Mouse (Mus musculus) myocyte (in vitro differentiated cells): Measurements from ENCODE around the gene Prrx1. TPM values are rescaled to one million over a fixed set of nuclear protein-coding genes. Genes with fewer than 3 reads are reported as not detected.

Source experiments
- H3K27me3 ChIP-seq: one replicate; pipeline ENCODE4 v1.6.1; 2011; ENCODE audit not compliant: control insufficient read depth, insufficient read depth, insufficient read length
- H3K36me3 ChIP-seq: one replicate; pipeline ENCODE4 v1.6.1; 2011; ENCODE audit not compliant: control insufficient read depth, insufficient read depth
- H3K4me2 ChIP-seq: one replicate; pipeline ENCODE4 v1.6.1; 2011; ENCODE audit warnings: low read depth, control low read depth
- H3K4me3 ChIP-seq: one replicate; pipeline ENCODE4 v1.5.1; 2011; ENCODE audit warnings: mild to moderate bottlenecking, control low read depth, moderate library complexity
- H3K79me2 ChIP-seq: one replicate; pipeline ENCODE4 v1.6.1; 2011; ENCODE audit not compliant: control insufficient read depth, insufficient read depth
- H3ac ChIP-seq: one replicate; pipeline ENCODE4 v1.6.1; 2011; ENCODE audit not compliant: control insufficient read depth, insufficient read length
- CEBPB ChIP-seq: IDR thresholded peaks from 2 replicates; pipeline ENCODE4 v1.6.1; 2011; ENCODE audit warnings: mild to moderate bottlenecking, moderate library complexity; ENCODE audit not compliant: poor library complexity, insufficient read depth, severe bottlenecking
- E2F4 ChIP-seq: IDR thresholded peaks from one replicate; pipeline ENCODE4 v1.6.1; 2011; ENCODE audit warnings: mild to moderate bottlenecking, control low read depth, moderate library complexity; ENCODE audit not compliant: insufficient read depth
- MAX ChIP-seq: IDR thresholded peaks from one replicate; pipeline ENCODE4 v1.6.1; 2011; ENCODE audit warnings: low read depth, mild to moderate bottlenecking, control low read depth
- MYOD1 ChIP-seq, 3 experiments: IDR thresholded peaks; one replicate each; pipeline ENCODE4 v1.6.1; 2011; ENCODE audit warnings: control low read depth in 2 of 3, low read depth in 2 of 3, mild to moderate bottlenecking in 2 of 3, moderate library complexity in 1 of 3; ENCODE audit not compliant: insufficient read length in 2 of 3, control insufficient read depth in 1 of 3
- MYOG ChIP-seq, 3 experiments: IDR thresholded peaks; one replicate each; pipeline ENCODE4 v1.6.1; 2011; ENCODE audit warnings: control low read depth in 2 of 3, low read depth in 2 of 3, mild to moderate bottlenecking in 2 of 3; ENCODE audit not compliant: insufficient read length in 2 of 3, control insufficient read depth in 1 of 3, insufficient read depth in 1 of 3
- POLR2A ChIP-seq: IDR thresholded peaks from one replicate; pipeline ENCODE4 v1.6.1; 2011; ENCODE audit warnings: low read depth, mild to moderate bottlenecking, control low read depth, moderate library complexity; ENCODE audit not compliant: insufficient read length
- POLR2AphosphoS2 ChIP-seq: IDR thresholded peaks from one replicate; pipeline ENCODE4 v1.6.1; 2011; ENCODE audit warnings: low read depth, control low read depth; ENCODE audit not compliant: insufficient read length
- REST ChIP-seq: IDR thresholded peaks from one replicate; pipeline ENCODE4 v1.6.1; 2011; ENCODE audit warnings: mild to moderate bottlenecking, control low read depth, moderate library complexity; ENCODE audit not compliant: insufficient read depth, insufficient read length
- SRF ChIP-seq: IDR thresholded peaks from one replicate; pipeline ENCODE4 v1.6.1; 2011; ENCODE audit warnings: low read depth; ENCODE audit not compliant: control insufficient read depth, insufficient read length
- TCF12 ChIP-seq: IDR thresholded peaks from one replicate; pipeline ENCODE4 v1.6.1; 2011; ENCODE audit warnings: mild to moderate bottlenecking, control low read depth; ENCODE audit not compliant: poor library complexity, insufficient read depth, severe bottlenecking
- TCF3 ChIP-seq: IDR thresholded peaks from one replicate; pipeline ENCODE4 v1.6.1; 2011; ENCODE audit warnings: low read depth, control low read depth; ENCODE audit not compliant: insufficient read length
- USF1 ChIP-seq: IDR thresholded peaks from one replicate; pipeline ENCODE4 v1.6.1; 2011; ENCODE audit warnings: low read depth, mild to moderate bottlenecking, control low read depth, moderate library complexity
- polyA plus RNA-seq: library from polyadenylated mRNA; unstranded; fragments of >200 nt; fragmentation: generic; extraction: Trizol; gene quantifications from one replicate; pipeline ENCODE4 v1.2.1, GENCODE M21; 2012; ENCODE audit warnings: missing spikeins

Prrx1 gene
- polyA plus RNA-seq, 1 experiment: 7.0 TPM

- Histone ChIP-seq H3K4me2 (no peak overlapping the region), H3ac (no peak overlapping the region), H3K4me3 (no peak overlapping the region), H3K27me3 (no peaks in the 10 kb centered on the region), H3K36me3 (no peaks in the 10 kb centered on the region), H3K79me2 (no peaks in the 10 kb centered on the region)
- TF ChIP-seq SRF: no peak
- TF ChIP-seq USF1: no peak
- TF ChIP-seq REST: no peak
- TF ChIP-seq TCF12: no peak
- TF ChIP-seq POLR2AphosphoS2: no peak
- no peak for TF ChIP-seq CEBPB
Measured at GRCm38 (mm10) chr1:163327279-163327678, 13.8 kb upstream of the Prrx1 start.

GRCm38 (mm10) chr1:163319669-163320571, 6.4 kb upstream of the Prrx1 start:
- no peaks in the 10 kb centered on the region for H3K79me2 ChIP-seq
- no peaks in the 10 kb centered on the region for H3K27me3 ChIP-seq
- no peaks in the 10 kb centered on the region for H3K36me3 ChIP-seq
- TF ChIP-seq SRF (no peak), REST (no peak), TCF3 (no peak), POLR2AphosphoS2 (no peak), TCF12 (no peak), CEBPB (no peak), MAX (no peak), USF1 (no peak), MYOD1 (IDR thresholded peaks at IDR 0.05; ENCODE audit: control insufficient read depth in 1 of 3, insufficient read length in 2 of 3, low read depth in 2 of 3) (no peak), MYOG (IDR thresholded peaks at IDR 0.05; ENCODE audit: control insufficient read depth in 1 of 3, insufficient read depth in 1 of 3, insufficient read length in 2 of 3, low read depth in 2 of 3) (no peak), POLR2A (no peak), E2F4 (no peak)
- no peak overlapping the region for H3ac ChIP-seq
- no peak overlapping the region for H3K4me2 ChIP-seq
- H3K4me3 ChIP-seq: no peak overlapping the region

GRCm38 (mm10) chr1:163316920-163317319, 3.4 kb upstream of the Prrx1 start:
- H3K4me2 ChIP-seq: no peak overlapping the region
- no peak overlapping the region for H3ac ChIP-seq
- TF ChIP-seq MYOD1 (IDR thresholded peaks at IDR 0.05; ENCODE audit: control insufficient read depth in 1 of 3, insufficient read length in 2 of 3, low read depth in 2 of 3) (no peak), USF1 (no peak), MAX (no peak), TCF12 (no peak)
- no peak overlapping the region for H3K4me3 ChIP-seq
- no peaks in the 10 kb centered on the region for H3K36me3 ChIP-seq
- no peaks in the 10 kb centered on the region for H3K79me2 ChIP-seq
- no peaks in the 10 kb centered on the region for H3K27me3 ChIP-seq

- Histone ChIP-seq H3K4me3 (no peak overlapping the region), H3K27me3 (no peaks in the 10 kb centered on the region), H3K79me2 (peaks cover 7% of the 10 kb centered on the region), H3K4me2 (no peak overlapping the region), H3ac (no peak overlapping the region), H3K36me3 (no peaks in the 10 kb centered on the region)
- no peak for TF ChIP-seq TCF3
- no peak for TF ChIP-seq MYOD1 (IDR thresholded peaks at IDR 0.05; ENCODE audit: control insufficient read depth in 1 of 3, insufficient read length in 2 of 3, low read depth in 2 of 3)
- no peak for TF ChIP-seq MYOG (IDR thresholded peaks at IDR 0.05; ENCODE audit: control insufficient read depth in 1 of 3, insufficient read depth in 1 of 3, insufficient read length in 2 of 3, low read depth in 2 of 3)
- no peak for TF ChIP-seq POLR2A
- no peak for TF ChIP-seq CEBPB
- TF ChIP-seq SRF: no peak
- no peak for TF ChIP-seq TCF12
- no peak for TF ChIP-seq POLR2AphosphoS2
- TF ChIP-seq MAX: no peak
Measured at GRCm38 (mm10) chr1:163314829-163315301, 1.4 kb upstream of the Prrx1 start.
